Mouse (Mus musculus) right cerebral cortex, postnatal 25 days (tissue): Measurements from ENCODE around the gene Olfr1428.
"Not testable (repeated sequence)": the region's sequence is repeated elsewhere in the genome, so short reads cannot be mapped to it uniquely, and the experiment has no call there.

Experiments
- DNase-seq: peaks from one replicate; pipeline ENCODE4 v3.0.0; 2022

Gene Olfr1428

DNA sequence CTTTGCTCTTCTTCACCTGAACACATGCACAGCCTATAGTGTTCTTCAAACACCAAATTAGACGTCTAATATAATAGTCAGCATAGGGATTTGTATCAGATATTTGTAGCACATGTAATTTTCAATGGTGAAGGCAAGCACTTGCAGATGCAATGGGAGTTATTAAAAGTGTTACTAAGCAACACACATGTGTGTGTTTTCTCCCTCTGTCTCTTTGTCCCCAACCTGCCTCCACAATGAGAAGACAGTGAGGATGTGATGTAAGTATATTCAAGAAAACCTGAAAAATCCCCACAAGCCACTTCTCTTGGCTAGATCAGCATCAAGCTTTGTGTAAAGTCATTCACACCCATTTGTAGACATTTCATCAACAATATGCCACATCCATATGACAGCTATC is at the start of gene Olfr1428:
TSS of gene Olfr1428 (minus strand) at position 101 of the 400 bp plus-strand sequence.
- DNase-seq: no peak

DNA sequence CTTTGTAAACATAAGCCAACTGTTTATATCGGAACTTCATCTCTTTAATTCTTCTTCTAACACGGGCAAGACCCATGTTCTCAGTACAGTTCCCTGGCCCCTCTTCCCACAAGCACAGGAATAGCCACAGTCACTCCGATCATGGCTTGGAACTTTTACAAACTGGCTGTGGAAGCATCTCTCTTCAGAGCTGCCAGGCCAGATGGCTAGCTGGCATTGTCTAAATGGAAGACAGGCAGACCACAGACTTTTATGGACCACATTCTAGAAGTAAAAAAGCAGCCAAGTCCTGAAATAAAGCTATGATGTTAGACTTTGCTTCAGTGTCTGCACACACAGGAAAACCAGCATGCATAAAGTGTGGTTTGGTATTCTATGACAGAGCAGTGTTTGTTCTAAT is 29.8 kb upstream of the Olfr1428 start:
- DNase-seq: no peak

DNA sequence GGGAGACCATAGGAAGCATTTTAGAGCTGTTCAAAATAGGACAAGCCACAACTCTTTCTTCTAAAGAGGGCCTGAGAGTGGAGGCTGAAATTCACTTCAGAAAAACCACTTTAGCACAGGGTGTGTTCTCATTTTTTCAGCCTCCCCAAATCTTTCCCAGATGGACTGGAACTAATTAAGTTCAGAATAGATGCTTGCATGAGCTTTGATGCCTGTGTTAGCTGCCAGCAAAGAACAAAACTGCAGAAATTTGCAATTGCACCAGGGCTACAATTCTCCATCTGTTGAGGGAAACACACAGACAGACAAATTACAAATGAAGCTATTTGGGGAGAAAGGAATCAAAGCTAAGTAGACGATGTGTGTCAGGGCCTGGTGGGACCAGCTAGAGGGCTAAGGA is 27.7 kb upstream of the Olfr1428 start:
- DNase-seq: peak; percentile 40

DNA sequence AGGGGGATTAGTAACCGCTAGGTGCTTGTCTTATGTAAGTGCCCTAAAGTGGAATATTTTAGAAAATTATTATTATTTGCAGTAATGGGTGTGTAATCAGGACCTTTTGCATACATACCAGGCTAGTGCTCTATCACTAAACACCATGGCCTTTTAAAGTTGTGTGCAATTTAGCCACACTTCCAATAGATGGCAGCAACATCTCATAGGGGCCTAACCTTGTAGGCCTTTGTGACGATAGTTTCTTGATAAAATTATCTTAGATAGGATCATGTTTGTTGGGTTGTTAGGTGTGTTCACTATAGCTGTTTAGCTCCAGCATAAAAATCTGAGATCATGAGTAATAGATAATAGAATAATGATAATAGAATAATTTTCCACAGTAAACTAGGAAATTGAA is 18.6 kb upstream of the Olfr1428 start:
- no peak for DNase-seq

DNA sequence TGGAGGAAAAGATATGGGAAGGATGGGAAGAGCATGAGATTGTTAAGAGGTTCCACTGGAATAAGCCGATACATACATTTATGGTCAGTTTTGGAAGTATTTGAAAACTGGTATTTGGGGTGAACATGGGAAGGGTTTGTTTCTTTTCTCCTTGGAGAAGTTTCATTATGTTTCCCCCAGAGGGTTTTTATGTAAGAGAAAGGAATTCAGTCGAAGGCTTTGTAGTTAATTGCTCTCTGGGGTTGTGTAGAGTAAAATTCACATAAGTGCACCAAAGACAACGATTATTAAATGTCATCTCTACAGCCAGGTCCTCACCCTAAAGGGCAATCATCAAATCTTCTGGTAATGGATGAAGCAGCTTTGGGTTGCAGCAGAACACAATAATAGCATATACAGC is 7.4 kb upstream of the Olfr1428 start, which contains the start of gene Olfr76:
TSS of gene Olfr76 (minus strand) at position 101 of the 400 bp plus-strand sequence.
- no peak for DNase-seq

DNA sequence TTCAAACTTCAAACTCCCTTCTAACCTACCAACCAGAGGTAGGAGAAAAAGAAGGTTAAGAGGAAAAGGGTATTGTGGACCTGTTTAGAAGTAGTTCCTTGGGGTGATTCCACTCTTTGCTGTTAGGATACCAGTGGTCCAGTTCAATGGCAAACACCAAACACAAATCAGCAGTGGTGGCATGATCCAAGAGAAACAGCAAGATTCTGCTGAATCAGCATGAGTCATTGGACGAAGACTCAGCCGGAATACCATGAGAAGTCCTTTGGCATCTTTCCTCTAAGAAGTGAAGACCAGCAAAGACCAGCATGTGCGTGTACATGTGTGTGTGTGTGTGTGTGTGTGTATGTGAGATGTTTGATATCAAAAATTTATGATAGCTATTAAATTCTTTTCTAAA is 767 bp upstream of the Olfr1428 start:
- no peak for DNase-seq

DNA sequence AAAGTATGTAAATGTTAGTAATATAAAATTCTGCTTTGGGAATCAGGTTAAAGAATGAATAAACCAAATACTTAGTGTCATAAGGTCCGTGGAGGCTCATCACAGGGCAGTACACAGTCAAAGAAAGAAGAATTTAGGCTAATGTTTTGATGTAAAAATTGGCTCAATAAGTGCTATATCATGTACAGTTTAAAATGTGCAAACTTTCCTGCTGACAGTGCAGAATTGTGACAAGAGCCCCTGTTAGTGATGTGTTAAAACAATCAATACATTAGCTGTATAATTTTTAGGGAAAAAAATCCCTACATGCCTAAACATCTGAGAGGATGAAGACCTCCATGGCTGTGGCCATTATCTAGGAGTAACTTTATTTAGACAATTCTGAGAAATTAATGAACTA is 1.9 kb downstream of the Olfr1428 start:
- no peak for DNase-seq

DNA sequence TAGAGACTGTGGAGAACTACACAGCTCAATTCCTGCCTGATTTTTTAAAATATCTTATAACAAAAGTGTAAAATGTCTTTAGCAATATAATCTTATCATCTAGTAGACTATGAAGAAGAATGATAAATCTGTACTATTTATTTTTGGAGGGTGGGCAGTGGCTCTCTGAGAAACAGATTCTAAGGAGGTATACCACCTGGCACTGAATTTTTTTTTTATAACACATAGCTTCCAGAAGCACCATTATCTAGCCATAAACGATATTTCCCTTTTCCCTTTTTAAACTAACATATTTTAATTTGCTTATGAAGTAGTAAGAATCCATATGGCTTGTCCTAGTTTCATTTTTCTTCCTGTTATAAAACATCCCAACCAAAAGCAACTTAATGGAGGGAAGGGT is 11.2 kb downstream of the Olfr1428 start:
- DNase-seq: no peak

DNA sequence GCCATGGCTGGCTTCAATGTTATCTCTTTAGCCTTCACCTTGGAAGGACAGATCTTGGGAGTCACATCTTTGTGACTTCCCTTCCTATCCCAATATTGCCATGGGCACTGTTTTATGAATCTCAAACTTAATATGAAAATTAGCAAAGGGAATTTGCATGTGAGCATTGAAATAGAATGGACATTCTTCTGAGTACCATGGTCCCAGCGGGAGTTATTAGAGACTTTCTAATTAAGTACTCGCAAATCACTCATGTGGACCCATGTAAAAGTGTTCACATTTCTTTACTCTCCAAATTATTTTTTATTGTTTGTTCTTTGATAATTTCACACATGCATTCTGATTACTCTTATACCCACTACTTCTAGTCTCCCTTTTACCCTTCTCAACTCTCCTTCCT is 12.5 kb downstream of the Olfr1428 start, which contains the start of gene Olfr1427:
TSS of gene Olfr1427 (minus strand) at position 101 of the 400 bp plus-strand sequence.
- no peak for DNase-seq

DNA sequence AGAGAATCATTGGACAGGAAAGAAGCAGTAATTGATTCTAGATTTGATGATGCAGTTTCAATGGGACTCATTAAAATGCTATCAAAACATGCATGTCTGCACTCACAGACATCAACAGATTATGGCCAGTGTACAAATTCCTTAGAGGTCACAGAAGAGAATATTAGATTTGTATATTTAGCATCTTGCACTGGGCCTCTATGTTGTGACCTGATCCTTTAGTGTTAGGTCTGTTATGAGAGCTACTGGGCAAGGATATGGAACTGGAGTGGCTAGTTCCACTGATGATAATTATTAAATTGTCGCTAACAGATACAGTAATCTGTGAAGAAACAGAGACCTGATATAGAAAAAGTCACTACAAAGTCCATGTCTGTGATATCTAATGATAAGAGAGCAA is 23.8 kb downstream of the Olfr1428 start, which contains the start of gene Olfr1426:
TSS of gene Olfr1426 (minus strand) at position 101 of the 400 bp plus-strand sequence.
- DNase-seq: no peak

DNA sequence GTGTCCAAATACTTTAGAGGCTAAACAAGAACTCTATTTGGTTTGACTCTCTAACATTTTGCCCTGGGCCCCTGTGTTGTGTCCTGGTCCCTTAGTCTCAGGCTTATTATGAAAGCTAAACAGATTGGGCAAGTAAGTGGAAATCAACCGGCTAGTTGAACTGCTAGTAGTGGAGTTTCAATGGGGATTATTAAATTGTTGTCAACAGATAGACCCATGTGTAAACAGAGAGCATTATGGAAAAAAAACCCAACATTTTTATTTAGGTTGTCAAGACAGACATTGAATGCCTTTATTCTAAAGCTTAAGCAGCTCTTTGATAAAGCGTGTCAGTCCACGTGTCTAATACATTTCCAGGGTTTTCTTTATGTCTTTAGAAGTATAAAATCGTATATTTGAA is 38.1 kb downstream of the Olfr1428 start, which contains the start of gene Olfr1425:
TSS of gene Olfr1425 (minus strand) at position 101 of the 400 bp plus-strand sequence.
- DNase-seq: not testable (repeated sequence)

DNA sequence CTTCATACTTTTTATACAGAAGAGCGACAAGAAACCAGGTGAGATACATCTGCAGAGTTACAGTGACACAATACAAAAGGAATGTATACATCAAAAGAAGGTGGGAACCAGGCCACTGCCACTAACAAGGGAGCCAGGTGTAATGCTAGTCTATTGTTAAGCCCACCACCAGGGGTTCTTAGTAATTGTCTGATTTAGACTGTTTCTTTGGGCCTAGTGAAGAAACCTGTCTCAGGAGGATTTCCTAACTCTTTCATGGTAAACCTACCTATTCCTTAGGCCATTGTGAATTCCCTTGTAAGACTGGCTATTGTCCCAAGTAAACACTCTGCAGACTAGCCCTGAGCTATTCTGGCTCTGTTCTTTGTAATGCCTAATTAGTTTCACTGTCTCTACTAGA is 46.2 kb downstream of the Olfr1428 start:
- DNase-seq: not testable (repeated sequence)

DNA sequence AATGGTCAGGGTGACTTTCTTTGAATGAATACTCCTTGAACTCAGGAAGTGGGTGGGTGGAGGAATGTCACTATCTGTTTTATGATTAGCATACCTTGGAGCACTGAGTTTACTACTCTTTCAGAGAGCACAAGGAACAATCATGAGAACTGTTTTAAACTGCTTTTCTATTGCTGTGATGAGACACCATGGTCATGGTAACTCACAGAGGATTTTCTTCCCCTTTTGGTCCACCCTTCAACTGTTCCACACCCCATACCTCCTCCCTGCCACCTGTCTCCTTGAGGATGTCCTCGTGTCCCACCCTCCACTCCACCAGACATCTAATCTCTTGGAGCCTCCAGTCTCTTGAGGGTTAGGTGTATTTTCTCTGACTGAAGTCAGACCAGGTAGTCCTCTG is 47.9 kb downstream of the Olfr1428 start:
- not testable (repeated sequence) for DNase-seq

DNA sequence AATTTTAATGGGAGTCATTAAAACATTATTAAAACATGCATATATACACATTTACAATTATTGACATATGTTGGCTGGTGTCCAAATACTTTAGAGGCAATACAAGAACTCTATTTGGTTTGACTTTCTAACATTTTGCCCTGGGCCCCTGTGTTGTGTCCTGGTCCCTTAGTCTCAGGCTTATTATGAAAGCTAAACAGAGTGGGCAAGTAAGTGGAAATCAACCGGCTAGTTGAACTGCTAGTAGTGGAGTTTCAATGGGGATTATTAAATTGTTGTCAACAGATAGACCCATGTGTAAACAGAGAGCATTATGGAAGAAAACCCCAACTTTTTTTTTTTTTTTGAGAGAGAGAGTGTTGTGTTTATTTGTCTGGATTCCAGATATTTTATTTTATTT is 53.1 kb downstream of the Olfr1428 start, which contains the start of gene Olfr1424:
TSS of gene Olfr1424 (minus strand) at position 101 of the 400 bp plus-strand sequence.
- not testable (repeated sequence) for DNase-seq
